Mouse (Mus musculus): ENCODE measurements at regions not wholly inside any gene's neighbourhood (a gene's known extent, or its start where the extent isn't known, plus 50 kb on each side); places are given as distances from the start of the nearest gene placed in this dataset.

DNA sequence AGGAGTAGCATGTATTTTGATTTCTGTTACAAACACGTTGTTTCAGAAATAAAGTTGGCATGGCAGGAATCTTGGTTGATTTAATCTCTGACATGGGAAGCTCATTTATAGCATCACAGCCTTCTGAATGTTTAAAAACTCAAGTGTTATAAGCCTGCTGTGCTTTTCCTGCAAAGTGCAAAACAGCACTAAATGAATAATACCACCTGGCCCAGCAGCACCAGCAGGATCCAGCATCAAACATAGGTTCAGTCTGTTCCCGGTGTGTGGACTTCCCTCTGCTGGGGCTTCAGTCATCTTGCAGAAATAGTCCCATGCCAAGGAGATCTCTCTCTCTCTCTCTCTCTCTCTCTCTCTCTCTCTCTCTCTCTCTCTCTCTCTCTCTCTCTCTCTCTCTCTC is 154.7 kb upstream of the Tox3 start:
- no peak for DNase-seq (ENCODE audit: low spot score in 2 of 2)

GRCm38 (mm10) chr8:90499315-90499714 is 151.2 kb upstream of the Tox3 start:
- DNase-seq (ENCODE audit: low spot score in 2 of 2), result no peak

- DNase-seq (ENCODE audit: low spot score in 2 of 2), result no peak
Observed at GRCm38 (mm10) chr8:90496658-90497163, 148.6 kb upstream of the Tox3 start.

DNA sequence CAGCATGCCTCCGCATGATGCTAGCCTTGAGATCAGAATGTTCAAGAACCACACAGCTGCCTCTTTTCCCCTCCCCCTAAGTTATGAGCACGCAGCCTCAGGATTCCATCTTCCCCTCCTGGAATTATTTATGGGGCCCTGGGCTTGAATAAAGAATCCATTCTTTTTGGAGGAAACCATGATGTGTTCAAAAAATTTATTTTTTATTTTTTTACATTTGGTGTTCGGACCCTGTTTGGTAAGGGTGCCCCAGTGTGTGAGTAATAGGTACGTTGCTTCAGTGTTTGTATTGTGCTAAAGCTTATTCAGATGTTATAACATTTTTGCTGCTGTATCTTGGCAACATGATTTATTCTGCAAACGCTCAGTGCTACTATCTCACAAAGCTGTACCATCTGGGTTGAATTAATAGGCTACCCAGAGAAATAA is 147.8 kb upstream of the Tox3 start:
- no peak for DNase-seq (ENCODE audit: low spot score in 2 of 2)

DNA sequence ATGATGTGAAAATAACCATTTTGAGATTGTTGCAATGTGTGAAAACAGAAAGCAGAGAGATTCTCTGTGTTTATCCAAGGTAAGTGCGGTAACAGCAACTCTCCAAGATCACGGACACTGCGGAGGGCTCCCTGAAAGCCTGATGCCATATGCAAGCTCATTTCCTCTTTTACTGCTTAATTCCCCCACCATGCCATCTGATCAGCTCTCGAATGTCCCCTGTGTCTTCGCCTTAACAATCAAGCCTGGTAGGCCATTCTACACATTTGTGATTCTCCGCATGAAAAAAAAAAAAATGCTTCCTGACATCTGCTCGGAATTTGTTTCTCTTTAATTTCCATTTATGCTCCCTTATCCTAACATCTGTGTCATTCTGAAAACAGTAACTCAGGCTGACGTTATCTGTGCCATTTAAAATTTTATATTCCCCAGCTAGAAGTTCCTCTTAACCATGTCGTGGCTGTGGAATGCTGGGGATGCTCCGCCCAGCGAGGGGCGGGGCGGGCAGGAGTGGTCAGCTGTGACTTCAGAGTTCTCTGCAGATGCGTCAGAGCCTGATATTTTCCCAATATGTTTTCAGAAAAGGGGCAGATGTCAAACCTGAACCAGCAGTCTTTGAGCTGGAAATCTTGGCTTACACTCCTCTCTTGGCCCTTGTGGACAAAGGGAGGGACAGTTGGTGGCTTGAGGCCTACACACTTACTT is 144.5 kb upstream of the Tox3 start:
- no peak for DNase-seq (ENCODE audit: low spot score in 2 of 2)

- DNase-seq (ENCODE audit: low spot score in 2 of 2), result no peak
Observed at GRCm38 (mm10) chr8:90491691-90492090, 143.5 kb upstream of the Tox3 start.

DNA sequence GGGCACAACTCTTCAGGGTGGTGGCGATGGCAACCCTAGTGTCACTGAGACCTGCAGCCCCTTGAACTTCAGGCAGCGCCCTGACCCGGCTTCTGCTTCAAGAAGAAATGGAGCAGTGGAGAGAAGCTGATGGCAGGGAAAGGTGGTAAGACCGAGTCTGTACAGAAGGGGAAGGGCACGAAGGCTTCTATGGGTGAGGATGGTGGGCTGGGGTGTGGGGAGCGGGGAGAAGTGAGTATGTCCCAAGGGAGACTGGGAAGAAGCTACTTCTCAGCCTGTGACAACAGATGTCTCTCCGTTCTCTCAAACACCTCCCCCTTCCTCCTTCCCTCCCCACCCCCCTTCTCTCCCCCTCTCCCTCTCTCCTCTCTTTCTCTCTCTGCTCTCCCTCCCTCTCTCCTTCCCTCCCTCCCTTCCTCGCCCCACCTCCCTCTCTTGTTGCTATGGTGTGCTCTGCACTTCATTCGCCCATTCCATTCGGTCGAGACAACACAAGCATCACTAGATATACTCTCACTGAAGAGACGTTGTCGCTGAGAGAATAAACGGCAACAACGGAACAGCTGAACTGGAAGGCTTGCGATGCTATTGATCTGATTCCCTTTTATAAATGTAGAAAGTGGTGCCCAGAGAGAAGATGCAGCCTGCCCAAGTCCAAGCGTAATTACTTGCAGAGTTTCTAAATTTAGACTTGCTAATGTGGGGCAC is 142.7 kb upstream of the Tox3 start:
- no peak for DNase-seq (ENCODE audit: low spot score in 2 of 2)

- DNase-seq (ENCODE audit: low spot score in 2 of 2), result no peak
Observed at GRCm38 (mm10) chr8:90486556-90486955, 138.4 kb upstream of the Tox3 start.

DNA sequence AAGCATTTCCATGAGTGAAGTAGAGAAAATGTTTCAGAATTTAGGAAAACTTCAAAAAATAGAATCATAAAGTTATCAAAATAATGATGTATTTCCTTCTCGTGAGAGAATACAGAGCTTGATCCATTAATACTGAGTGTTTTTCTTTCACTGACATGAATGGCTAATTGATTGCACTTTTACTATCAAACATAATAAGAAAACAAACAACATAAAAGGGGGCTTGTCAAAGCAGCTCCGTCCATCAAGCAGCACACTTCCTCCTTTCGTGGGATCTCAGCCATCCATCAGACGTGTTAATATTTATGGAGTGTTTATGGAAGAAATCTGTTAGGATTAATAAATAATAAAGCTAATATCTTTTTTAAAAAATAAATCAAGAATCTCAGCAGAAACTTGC is 130.0 kb upstream of the Tox3 start:
- DNase-seq (ENCODE audit: low spot score in 2 of 2), result no peak

- DNase-seq (ENCODE audit: low spot score in 2 of 2), result no peak
Observed at GRCm38 (mm10) chr8:90474066-90474465, 125.9 kb upstream of the Tox3 start.

DNA sequence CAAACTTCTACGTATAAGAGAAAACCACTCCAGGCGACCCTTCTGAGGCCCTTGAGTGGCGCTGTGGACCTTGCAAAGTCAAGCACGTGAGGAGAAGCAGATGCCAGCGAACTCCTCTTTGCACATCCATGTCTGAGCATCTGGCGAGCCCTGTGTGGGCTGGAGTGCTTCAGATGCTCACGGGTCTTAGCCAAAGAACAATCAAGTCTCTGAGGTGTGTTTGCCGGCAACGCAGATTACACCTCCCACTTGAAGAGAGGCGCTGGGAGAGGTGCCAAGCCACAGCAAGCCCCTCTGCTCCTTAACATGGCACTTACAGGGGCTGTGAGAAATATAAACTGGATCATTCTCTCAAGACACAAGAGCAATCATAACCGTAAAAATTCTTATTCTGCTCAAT is 122.7 kb upstream of the Tox3 start:
- no peak for DNase-seq (ENCODE audit: low spot score in 2 of 2)

DNA sequence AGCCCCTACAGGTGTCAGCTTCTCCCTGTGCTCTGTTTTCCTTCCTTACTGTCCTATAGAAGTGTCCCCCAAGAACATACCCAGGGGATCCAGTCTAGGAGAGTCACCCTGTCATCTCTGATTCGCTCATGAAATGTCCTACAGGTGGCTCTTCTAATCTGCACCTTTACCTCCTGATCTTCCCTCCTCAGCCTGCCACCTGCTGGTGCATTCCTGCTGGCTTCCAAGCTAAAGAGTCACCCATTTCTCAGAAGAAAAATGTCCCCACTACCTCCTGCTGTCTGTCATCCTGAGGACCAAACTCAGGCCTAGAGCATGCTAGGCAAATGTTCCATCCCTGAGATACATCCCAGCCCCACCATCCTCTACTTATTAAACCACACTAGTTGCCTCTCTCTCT is 115.6 kb upstream of the Tox3 start:
- DNase-seq (ENCODE audit: low spot score in 2 of 2), result no peak

GRCm38 (mm10) chr8:90455321-90455720 is 107.2 kb upstream of the Tox3 start:
- no peak for DNase-seq (ENCODE audit: low spot score in 2 of 2)

- no peak for DNase-seq (ENCODE audit: low spot score in 2 of 2)
Observed at GRCm38 (mm10) chr8:90454130-90454529, 106.0 kb upstream of the Tox3 start.

DNA sequence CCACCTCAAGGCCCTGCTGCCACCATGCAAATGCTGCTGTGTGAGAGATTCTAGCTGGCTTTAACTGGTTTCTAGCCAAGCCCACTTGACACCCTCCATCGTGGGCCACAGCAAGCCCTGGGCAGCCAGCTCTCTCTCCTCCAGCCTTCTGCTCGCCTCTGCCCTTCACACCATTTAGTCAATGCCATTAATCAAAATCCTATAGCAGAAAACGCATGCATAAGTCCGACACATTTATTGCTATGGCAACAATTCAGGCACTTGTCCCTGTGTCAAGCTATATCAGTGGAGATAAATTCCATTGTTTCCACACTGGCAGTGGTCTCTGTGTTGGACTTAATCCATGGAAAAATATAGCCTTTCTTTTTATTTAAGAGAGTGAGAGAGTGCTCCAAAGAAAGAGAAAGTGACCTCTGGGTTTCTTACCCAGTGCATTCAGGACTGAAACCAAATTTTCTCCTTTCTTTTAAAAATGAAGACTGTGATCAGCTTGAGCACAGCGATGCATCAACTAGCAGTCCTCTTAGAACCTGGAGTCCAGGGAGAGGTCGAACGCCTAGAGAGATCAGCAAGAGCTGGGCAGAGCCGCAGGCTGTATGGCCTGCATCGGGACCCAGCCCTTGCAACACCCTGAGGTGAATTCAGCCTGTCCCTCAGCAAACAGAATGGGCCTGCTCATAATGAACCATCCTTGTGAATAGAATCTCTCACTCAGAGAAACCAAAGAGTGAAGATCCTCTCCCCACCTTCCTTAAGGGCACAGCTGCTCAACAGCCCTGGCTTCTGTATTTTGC is 93.1 kb upstream of the Tox3 start:
- no peak for DNase-seq (ENCODE audit: low spot score in 2 of 2)

DNA sequence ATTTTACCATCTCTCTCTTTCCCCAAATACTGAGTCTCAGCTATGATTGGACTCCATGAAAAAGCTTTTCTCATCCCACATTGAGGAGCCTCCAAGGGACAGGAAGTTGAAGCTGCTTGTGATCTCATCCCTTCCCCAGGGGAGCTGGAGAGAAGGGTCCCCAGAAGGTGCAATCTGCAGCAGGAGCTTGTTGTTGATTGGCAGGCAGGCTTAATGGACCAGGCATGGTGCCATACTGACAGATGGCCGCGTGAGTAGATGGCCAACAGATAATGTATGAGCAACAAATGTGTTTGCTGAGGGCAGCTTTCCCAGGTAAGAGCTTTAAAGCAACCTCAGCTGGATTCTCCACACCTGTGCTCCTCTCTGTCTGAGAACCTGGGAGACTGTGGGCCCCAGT is 65.9 kb upstream of the Tox3 start:
- DNase-seq (ENCODE audit: low spot score in 2 of 2), result no peak

Measured in frontal cortex, postnatal 14 days (tissue).